ENCODE assay signal across 8 mouse cellular contexts in the genomic region with DNA sequence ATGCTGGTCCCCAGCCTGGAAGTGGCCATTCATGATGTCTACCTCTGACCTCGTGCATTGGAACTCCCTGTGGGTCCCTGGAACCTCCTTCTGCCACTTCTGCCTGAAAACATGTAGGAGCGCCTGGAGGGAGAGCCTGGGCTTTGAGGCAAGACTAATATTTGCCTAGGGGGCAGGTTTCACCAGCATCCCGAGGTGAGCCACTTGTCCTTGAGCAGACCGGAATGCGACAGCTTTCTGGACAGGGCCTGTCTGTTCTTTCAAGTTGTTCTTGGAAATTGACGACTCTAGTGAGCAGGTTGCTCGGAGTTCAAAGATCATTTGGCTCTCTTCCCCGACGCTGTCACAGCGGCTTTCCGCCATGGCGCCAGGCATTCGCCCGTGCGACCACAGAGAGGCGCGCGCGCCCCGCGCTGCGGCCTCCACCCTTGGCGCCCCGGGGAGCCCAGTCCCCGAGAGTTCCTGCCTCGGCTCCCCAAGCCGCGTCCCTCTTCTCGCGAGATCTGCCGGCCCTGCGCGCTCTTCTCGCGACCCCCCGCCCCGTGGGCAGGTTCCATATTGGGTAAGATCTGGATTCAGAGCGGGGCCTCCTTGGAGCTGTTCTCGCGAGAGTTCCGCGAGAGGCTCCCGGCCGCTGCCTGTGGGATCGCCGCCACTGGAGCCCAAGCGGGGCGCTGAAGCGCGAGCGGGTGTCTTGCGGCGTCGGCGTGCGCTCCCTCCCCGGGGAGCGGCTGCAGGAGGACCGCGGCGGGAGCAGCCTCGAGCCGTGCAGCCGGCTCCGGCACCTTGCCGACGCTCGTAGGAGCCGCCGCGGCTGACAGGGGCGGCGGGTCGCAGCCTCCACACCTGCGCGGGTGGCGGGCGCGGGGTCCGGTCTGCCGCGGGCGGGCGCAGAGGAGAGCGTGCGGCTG. TPM values are rescaled to one million over a fixed set of nuclear protein-coding genes. Genes with fewer than 3 reads are reported as not detected.
A peak's percentile ranks its signal among the peaks of the same experiment; 100 is the strongest.
DNase-seq lines count a peak whose midpoint lies in the region; ATAC-seq and TF ChIP-seq lines count a peak whose summit lies in the region.

A gene (plus strand): TSS at position 554 of the 911 bp plus-strand sequence.

- ATAC-seq in activated CD4-positive, CD25-positive, alpha-beta regulatory T cell, adult 4 months, result peak; percentile 96
- peak; percentile 86 for ATAC-seq in megakaryocyte progenitor cell, adult 5-6 weeks (replicated peaks; ENCODE audit: poor library complexity)

- H3K4me1 ChIP-seq in cortical plate, adult 2 months (ENCODE audit: control insufficient read depth, insufficient read depth, low read length), result peaks cover 9% of the 10 kb centered on the region

- peak; percentile 43; the same call in 1 of the 2 replicates for TF ChIP-seq CTCF in cortical plate, adult 2 months (IDR thresholded peaks at IDR 0.05; ENCODE audit: extremely low read depth, insufficient read depth, low read length)

- H3K27ac ChIP-seq in cortical plate, adult 2 months (ENCODE audit: insufficient read depth, low read length), result peak within 1 kb of the TSS; percentile 88

- TF ChIP-seq POLR2A in cortical plate, adult 2 months (IDR thresholded peaks at IDR 0.05; ENCODE audit: extremely low read depth, insufficient read depth, low read length), result peak; percentile 91

- peak; percentile 99 for DNase-seq in gastrocnemius, postnatal 10 days
- DNase-seq in induced T-regulatory cell, adult 2 months (ENCODE audit: low read depth), result peak; percentile 100
- DNase-seq in left cerebral cortex, adult 9 months (ENCODE audit: low spot score in 2 of 2), result peak; percentile 99 to 100
- peak; percentile 100 for DNase-seq in right cerebral cortex, postnatal 14 days
- DNase-seq in urinary bladder, postnatal 36 days (ENCODE audit: low spot score in 2 of 2), result peak; percentile 99 to 100

- H3K4me3 ChIP-seq in cortical plate, adult 2 months (ENCODE audit: insufficient read depth, low read length), result peak within 1 kb of the TSS; percentile 43

RNA-seq across cellular contexts. Expression of the gene that starts here (rescaled TPM):
- polyA plus RNA-seq in activated CD4-positive, CD25-positive, alpha-beta regulatory T cell, adult 4 months (2017; shearing (Covaris generic)), result 10 to 100 TPM; 17.5 to 22.4 TPM
- polyA plus RNA-seq in cortical plate, adult 2 months (2012; rRNA removed), result 125 and 127 TPM in 2 replicates
- total RNA-seq in gastrocnemius, postnatal 10 days (2021), result 10 to 100 TPM; 59.8 to 62.8 TPM
- total RNA-seq in megakaryocyte progenitor cell, adult 5-6 weeks (2015), result 111 TPM in 2 replicates
- total RNA-seq in megakaryocyte progenitor cell, adult 5-6 weeks (2017), result 100 and 110 TPM in 2 replicates

Comparison
In these comparisons a context has a peak if more than half of its experiments do, and no peak if none do; other contexts are left out.
1. Peak in every context shown above with its lines: DNase-seq, ATAC-seq, H3K4me3 ChIP-seq and H3K27ac ChIP-seq.